ENCODE assay signal across 9 mouse cellular contexts in genomic region chr5:115161064-115161939, GRCm38 (mm10). TPM values are rescaled to one million over a fixed set of nuclear protein-coding genes. Genes with fewer than 3 reads are reported as not detected.
A peak's percentile ranks its signal among the peaks of the same experiment; 100 is the strongest.
DNase-seq lines count a peak whose midpoint lies in the region; ATAC-seq lines count a peak whose summit lies in the region.
"Had no signal": no experiment of that assay in that cellular context is flagged by ENCODE, and none has a peak within 500 bp of the region (broad histone marks: within the 10 kb centered on the region; RNA-seq: fewer than 3 reads in every experiment).

No protein-coding gene starts in this region.

- peak; percentile 64 to 87 for DNase-seq in adrenal gland, adult (ENCODE audit: inconsistent age in 2 of 2, low spot score in 1 of 2)
- no peak for DNase-seq in adrenal gland, postnatal 4 days (ENCODE audit: low spot score in 2 of 2)
- no peak for DNase-seq in lung, postnatal 25 days (ENCODE audit: low spot score)
- no peak for DNase-seq in left cerebral cortex, postnatal 10 days (ENCODE audit: extremely low spot score in 1 of 2, low spot score in 2 of 2)
- no peak for DNase-seq in cerebellum, adult 8-10 months

- no peak overlapping the region for H3K9ac ChIP-seq in lung, embryonic 15.5 days
- H3K9ac ChIP-seq in heart, embryonic 14.5 days (ENCODE audit: low read length) = 0 out of 2 replicates have a peak overlapping the region, but pooled peaks have one; percentile 36
- no peak overlapping the region for H3K9ac ChIP-seq in liver, embryonic 12.5 days
- H3K9ac ChIP-seq: hindbrain, embryonic 14.5 days had no signal

- no peaks in the 10 kb centered on the region for H3K27me3 ChIP-seq in lung, embryonic 15.5 days
- no peaks in the 10 kb centered on the region for H3K27me3 ChIP-seq in heart, embryonic 14.5 days (ENCODE audit: control insufficient read depth, insufficient read depth, low read length)
- H3K27me3 ChIP-seq in liver, embryonic 12.5 days (replicated peaks) = no peaks in the 10 kb centered on the region

- WGBS in lung, embryonic 15.5 days = 34% methylated on average over 13 of the region's 13 CpGs
- WGBS in heart, embryonic 14.5 days = 42% methylated on average over 13 of the region's 13 CpGs
- 29% methylated on average over 13 of the region's 13 CpGs for WGBS in liver, embryonic 12.5 days (ENCODE audit: insufficient replicate concordance)

- H3K9me3 ChIP-seq in lung, embryonic 15.5 days = no peaks in the 10 kb centered on the region
- no peaks in the 10 kb centered on the region for H3K9me3 ChIP-seq in heart, embryonic 14.5 days (ENCODE audit: control insufficient read depth, low read length)
- no peaks in the 10 kb centered on the region for H3K9me3 ChIP-seq in liver, embryonic 12.5 days (replicated peaks)

- ATAC-seq in lung, embryonic 15.5 days (ENCODE audit: borderline replicate concordance, extremely low read depth, low FRiP score, low TSS enrichment) = no peak
- no peak for ATAC-seq in heart, embryonic 14.5 days (ENCODE audit: insufficient number of reproducible peaks, insufficient read depth, low FRiP score, low read depth)
- no peak for ATAC-seq in liver, embryonic 12.5 days

- intact Hi-C loops in left cerebral cortex, postnatal 10 days (cut with DNase I) = loop anchor here (5.0 kb wide), 1 partner anchor 34 kb away; no protein-coding TSS in a partner anchor

- H3K4me3 ChIP-seq in lung, embryonic 15.5 days = no peak overlapping the region
- H3K4me3 ChIP-seq in heart, embryonic 14.5 days (ENCODE audit: control insufficient read depth in 1 of 2, insufficient read depth in 1 of 2, low read depth in 1 of 2, low read length in 2 of 2) = no peak overlapping the region
- H3K4me3 ChIP-seq in liver, embryonic 12.5 days = no peak overlapping the region

- H3K4me1 ChIP-seq in lung, embryonic 15.5 days = peaks cover 27% of the 10 kb centered on the region
- peaks cover 14 to 22% of the 10 kb centered on the region in 2 experiments for H3K4me1 ChIP-seq in heart, embryonic 14.5 days (ENCODE audit: control insufficient read depth in 2 of 2, insufficient read depth in 2 of 2, low read length in 2 of 2)
- peaks cover 61% of the 10 kb centered on the region for H3K4me1 ChIP-seq in liver, embryonic 12.5 days

- H3K4me2 ChIP-seq in lung, embryonic 15.5 days = no peak overlapping the region
- H3K4me2 ChIP-seq in heart, embryonic 14.5 days (ENCODE audit: low read length) = no peak overlapping the region
- peak overlapping the region; percentile 31; the same call in 1 of the 2 replicates for H3K4me2 ChIP-seq in liver, embryonic 12.5 days
- H3K4me2 ChIP-seq: hindbrain, embryonic 14.5 days had no signal

- no peaks in the 10 kb centered on the region for H3K36me3 ChIP-seq in lung, embryonic 15.5 days
- no peaks in the 10 kb centered on the region for H3K36me3 ChIP-seq in heart, embryonic 14.5 days (ENCODE audit: control insufficient read depth, insufficient read depth, low read length)
- H3K36me3 ChIP-seq in liver, embryonic 12.5 days = no peaks in the 10 kb centered on the region

- H3K27ac ChIP-seq in lung, embryonic 15.5 days = peak overlapping the region; percentile 72
- peak overlapping the region in 1 of 2 experiments; percentile 41; a peak in 1 of 4 replicates for H3K27ac ChIP-seq in heart, embryonic 14.5 days (replicated peaks in 1 of 2; ENCODE audit: control insufficient read depth in 1 of 2, insufficient read depth in 1 of 2, low read depth in 2 of 2, low read length in 2 of 2)
- H3K27ac ChIP-seq in liver, embryonic 12.5 days = no peak overlapping the region
- H3K27ac ChIP-seq: hindbrain, embryonic 14.5 days had no signal

RNA-seq across cellular contexts. Expression of gene Mlec, which starts 3.3 kb away (rescaled TPM):
- 100 to 1,000 TPM; 208 to 242 TPM for total RNA-seq in adrenal gland, postnatal 4 days (2021)
- 75.4 and 77.0 TPM in 2 replicates for polyA plus RNA-seq in lung, embryonic 15.5 days (2015; fragmentation: Nextera tagmentation; extraction: Ambion mirVana)
- 53.6 and 57.8 TPM in 2 replicates for polyA plus RNA-seq in heart, embryonic 14.5 days (2014; fragmentation: Nextera tagmentation; extraction: Ambion mirVana)
- polyA plus RNA-seq in liver, embryonic 12.5 days (2016; fragmentation: Nextera tagmentation; extraction: Ambion mirVana) = 46.8 and 49.2 TPM in 2 replicates
- 10 to 100 TPM; 68.0 to 72.3 TPM for total RNA-seq in left cerebral cortex, postnatal 10 days (2021)

RNA-seq across cellular contexts. Expression of gene Unc119b, which starts 26.5 kb away (rescaled TPM):
- total RNA-seq in adrenal gland, postnatal 4 days (2021) = 10 to 100 TPM; 35.1 to 39.1 TPM
- 39.9 and 41.0 TPM in 2 replicates for polyA plus RNA-seq in lung, embryonic 15.5 days (2015; fragmentation: Nextera tagmentation; extraction: Ambion mirVana)
- polyA plus RNA-seq in heart, embryonic 14.5 days (2014; fragmentation: Nextera tagmentation; extraction: Ambion mirVana) = 17.5 and 20.5 TPM in 2 replicates
- polyA plus RNA-seq in liver, embryonic 12.5 days (2016; fragmentation: Nextera tagmentation; extraction: Ambion mirVana) = 16.1 and 17.6 TPM in 2 replicates
- total RNA-seq in left cerebral cortex, postnatal 10 days (2021) = 10 to 100 TPM; 22.5 to 27.2 TPM

RNA-seq across cellular contexts. Expression of gene Cabp1, which starts 32.9 kb away (rescaled TPM):
- 1 to 10 TPM; 4.5 to 5.0 TPM for total RNA-seq in adrenal gland, postnatal 4 days (2021)
- 1.4 and 2.1 TPM in 2 replicates for polyA plus RNA-seq in lung, embryonic 15.5 days (2015; fragmentation: Nextera tagmentation; extraction: Ambion mirVana)
- polyA plus RNA-seq in heart, embryonic 14.5 days (2014; fragmentation: Nextera tagmentation; extraction: Ambion mirVana) = 0.77 and 0.98 TPM in 2 replicates
- 0.20 and 0.36 TPM in 2 replicates for polyA plus RNA-seq in liver, embryonic 12.5 days (2016; fragmentation: Nextera tagmentation; extraction: Ambion mirVana)
- 100 to 1,000 TPM; 109 to 111 TPM for total RNA-seq in left cerebral cortex, postnatal 10 days (2021)

RNA-seq across cellular contexts. Expression of gene Acads, which starts 42.2 kb away (rescaled TPM):
- 100 to 1,000 TPM; 166 to 191 TPM for total RNA-seq in adrenal gland, postnatal 4 days (2021)
- polyA plus RNA-seq in lung, embryonic 15.5 days (2015; fragmentation: Nextera tagmentation; extraction: Ambion mirVana) = 76.3 and 76.4 TPM in 2 replicates
- polyA plus RNA-seq in heart, embryonic 14.5 days (2014; fragmentation: Nextera tagmentation; extraction: Ambion mirVana) = 58.9 and 89.5 TPM in 2 replicates
- 43.9 and 51.1 TPM in 2 replicates for polyA plus RNA-seq in liver, embryonic 12.5 days (2016; fragmentation: Nextera tagmentation; extraction: Ambion mirVana)
- 1 to 10 TPM; 4.9 to 5.8 TPM for total RNA-seq in left cerebral cortex, postnatal 10 days (2021)

Comparison
In these comparisons a context has a peak if more than half of its experiments do, and no peak if none do; other contexts are left out.
1. DNase-seq: peak in adrenal gland, adult (2 of 2); none in adrenal gland, postnatal 4 days (0 of 2), lung, postnatal 25 days (single experiment), left cerebral cortex, postnatal 10 days (0 of 2) and cerebellum, adult 8-10 months (single experiment).